Mouse (Mus musculus) forebrain, embryonic 15.5 days (tissue): ENCODE measurements around the gene Trmt11. TPM values are rescaled to one million over a fixed set of nuclear protein-coding genes. Genes with fewer than 3 reads are reported as not detected.
A peak's percentile ranks its signal among the peaks of the same experiment; 100 is the strongest.
"Not testable (repeated sequence)": the region's sequence is repeated elsewhere in the genome, so short reads cannot be mapped to it uniquely, and the experiment has no call there.

Source experiments
- ATAC-seq: fragments of 200-750 bp; cut with Nextera tagmentation; replicated peaks from 2 replicates; pipeline ENCODE4 v1.8.0; 2017; ENCODE audit warnings: mild to moderate bottlenecking, moderate TSS enrichment, moderate library complexity
- H3K27ac ChIP-seq: fragments of 300-500 bp; sonication (generic); replicated peaks from 2 replicates; pipeline ENCODE4 v1.5.1; 2015; ENCODE audit warnings: mild to moderate bottlenecking, inconsistent platforms
- H3K27me3 ChIP-seq: fragments of 300-500 bp; sonication (generic); 2 replicates; pipeline ENCODE4 v1.6.1; 2015; ENCODE audit warnings: inconsistent platforms
- H3K36me3 ChIP-seq: fragments of 300-500 bp; sonication (generic); 2 replicates; pipeline ENCODE4 v1.6.1; 2015; ENCODE audit warnings: mild to moderate bottlenecking, inconsistent platforms
- H3K4me1 ChIP-seq: fragments of 300-500 bp; sonication (generic); 2 replicates; pipeline ENCODE4 v1.6.1; 2015; ENCODE audit warnings: inconsistent platforms
- H3K4me2 ChIP-seq: fragments of 300-500 bp; sonication (generic); replicated peaks from 2 replicates; pipeline ENCODE4 v1.6.1; 2015; ENCODE audit warnings: mild to moderate bottlenecking, inconsistent platforms
- H3K4me3 ChIP-seq: fragments of 300-500 bp; sonication (generic); 2 replicates; pipeline ENCODE4 v1.5.1; 2015; ENCODE audit warnings: mild to moderate bottlenecking, inconsistent platforms
- H3K9ac ChIP-seq: fragments of 300-500 bp; sonication (generic); replicated peaks from 2 replicates; pipeline ENCODE4 v1.6.1; 2015; ENCODE audit warnings: mild to moderate bottlenecking, inconsistent platforms
- H3K9me3 ChIP-seq: fragments of 300-500 bp; sonication (generic); 2 replicates; pipeline ENCODE4 v1.6.1; 2016; ENCODE audit warnings: inconsistent platforms
- WGBS: fragments of 180-500 bp; shearing (Covaris S2); methylation state at CpG from one replicate; pipeline ENCODE4 v1.1.7; 2015; ENCODE audit warnings: mixed read lengths; 5-methylcytosine and 5-hydroxymethylcytosine counted together
- polyA plus RNA-seq: library from polyadenylated mRNA; unstranded; fragments of >200 nt; fragmentation: Nextera tagmentation; extraction: Ambion mirVana; gene quantifications from 2 replicates; pipeline ENCODE4 v1.2.1, GENCODE M21; 2015

The Trmt11 gene
- 24.1 and 24.8 TPM in 2 replicates for polyA plus RNA-seq

DNA sequence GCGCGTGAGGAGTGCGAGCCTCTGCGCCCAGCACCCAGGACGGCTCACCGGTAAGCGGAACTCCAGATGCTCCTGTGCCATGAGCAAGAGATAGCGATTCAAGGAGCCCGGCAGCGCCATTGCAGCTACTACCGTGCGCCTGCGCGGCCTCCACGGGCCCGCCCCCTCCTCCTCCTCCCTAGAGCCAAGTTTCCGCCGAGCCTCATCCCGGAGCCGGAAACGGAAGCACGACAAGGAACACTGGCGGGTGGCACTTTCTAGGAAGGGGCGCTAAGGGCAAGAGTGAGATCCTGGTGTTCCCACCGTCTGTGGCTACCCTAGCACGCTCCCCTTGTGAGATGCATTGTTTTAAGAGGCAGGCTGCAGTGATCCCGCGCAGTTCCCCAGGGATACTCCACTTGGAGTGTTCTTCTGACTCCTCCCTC, at the start of gene Trmt11:
Gene Trmt11 (minus strand): TSS at position 208 of the 425 bp plus-strand sequence.
- H3K9me3 ChIP-seq = no peaks in the 10 kb centered on the region
- peak within 1 kb of the TSS; percentile 54 for H3K4me2 ChIP-seq
- H3K4me1 ChIP-seq = peaks cover 17% of the 10 kb centered on the region
- H3K4me3 ChIP-seq = peak within 1 kb of the TSS; percentile 82
- H3K36me3 ChIP-seq = peaks cover 13% of the 10 kb centered on the region
- peak within 1 kb of the TSS; percentile 87 for H3K9ac ChIP-seq
- H3K27me3 ChIP-seq = no peaks in the 10 kb centered on the region
- under 1% methylated on average over 27 of the region's 28 CpGs for WGBS
- ATAC-seq = peak; percentile 98
- H3K27ac ChIP-seq = peak within 1 kb of the TSS; percentile 81

- H3K4me1 ChIP-seq = no peaks in the 10 kb centered on the region
- H3K27me3 ChIP-seq = no peaks in the 10 kb centered on the region
- no peak overlapping the region for H3K4me2 ChIP-seq
- no peak overlapping the region for H3K27ac ChIP-seq
- H3K36me3 ChIP-seq = peaks cover 16% of the 10 kb centered on the region; the same call in 1 of the 2 replicates
- H3K9ac ChIP-seq = no peak overlapping the region
- H3K9me3 ChIP-seq = no peaks in the 10 kb centered on the region
- no peak for ATAC-seq
- no peak overlapping the region for H3K4me3 ChIP-seq
- 70% methylated on average over 2 of the region's 2 CpGs for WGBS
These were observed 47.1 kb upstream of the Trmt11 start for GRCm38 (mm10) chr10:30647681-30648080.

GRCm38 (mm10) chr10:30638216-30638615, 37.7 kb upstream of the Trmt11 start:
- ATAC-seq = no peak
- WGBS = 84% methylated on average over 3 of the region's 3 CpGs

DNA sequence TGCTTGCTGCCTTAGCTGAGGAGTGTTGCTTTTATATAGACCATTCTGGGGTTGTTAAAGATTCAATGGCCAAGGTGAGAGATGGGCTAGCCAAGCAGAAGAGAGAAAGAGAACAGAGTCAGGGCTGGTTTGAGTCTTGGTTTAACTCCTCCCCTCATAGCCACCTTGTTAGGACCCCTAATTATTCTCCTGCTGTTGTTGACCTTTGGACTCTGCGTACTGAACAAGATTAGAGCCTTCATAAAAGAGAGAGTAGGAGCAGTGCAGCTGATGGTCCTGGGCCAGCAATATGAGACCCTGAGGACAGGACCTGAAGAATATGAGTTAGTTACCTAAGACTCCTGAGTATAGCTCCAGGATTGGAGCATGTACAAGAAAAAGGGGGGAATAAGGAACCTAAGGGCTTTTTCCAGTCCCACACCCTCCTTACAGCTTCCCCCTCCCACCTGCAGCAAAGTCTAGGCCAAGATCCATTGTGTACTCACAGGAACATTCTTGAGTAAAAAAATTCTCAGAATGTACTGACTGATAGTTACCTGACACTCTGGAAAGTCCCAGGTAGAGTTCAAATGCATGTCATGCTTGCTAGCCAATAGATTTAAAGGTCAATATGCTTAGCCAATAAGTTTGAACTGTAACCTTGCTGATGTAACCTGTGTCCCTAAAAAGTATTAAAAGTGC, 36.1 kb upstream of the Trmt11 start:
- H3K27me3 ChIP-seq, H3K27ac ChIP-seq, H3K9me3 ChIP-seq, H3K9ac ChIP-seq, H3K36me3 ChIP-seq, ATAC-seq, H3K4me1 ChIP-seq, H3K4me3 ChIP-seq, H3K4me2 ChIP-seq: not testable (repeated sequence)
- 71% methylated on average over 1 of the region's 1 CpGs for WGBS

More at GRCm38 (mm10) chr10:30638216-30638615, 37.7 kb upstream of the Trmt11 start:
- H3K4me2 ChIP-seq = no peak overlapping the region
- no peak overlapping the region for H3K9ac ChIP-seq
- H3K4me3 ChIP-seq = no peak overlapping the region
- no peak overlapping the region for H3K27ac ChIP-seq
- H3K27me3 ChIP-seq = no peaks in the 10 kb centered on the region
- H3K36me3 ChIP-seq = no peaks in the 10 kb centered on the region
- H3K4me1 ChIP-seq = no peaks in the 10 kb centered on the region
- H3K9me3 ChIP-seq = no peaks in the 10 kb centered on the region

- 100% methylated on average over 1 of the region's 1 CpGs for WGBS
- H3K9me3 ChIP-seq = no peaks in the 10 kb centered on the region
- no peak overlapping the region for H3K27ac ChIP-seq
- no peak for ATAC-seq
- H3K4me3 ChIP-seq = no peak overlapping the region
- no peak overlapping the region for H3K4me2 ChIP-seq
- H3K27me3 ChIP-seq = no peaks in the 10 kb centered on the region
- H3K4me1 ChIP-seq = no peaks in the 10 kb centered on the region
- H3K36me3 ChIP-seq = no peaks in the 10 kb centered on the region
- no peak overlapping the region for H3K9ac ChIP-seq
These were observed 32.2 kb upstream of the Trmt11 start for GRCm38 (mm10) chr10:30632718-30633117.

DNA sequence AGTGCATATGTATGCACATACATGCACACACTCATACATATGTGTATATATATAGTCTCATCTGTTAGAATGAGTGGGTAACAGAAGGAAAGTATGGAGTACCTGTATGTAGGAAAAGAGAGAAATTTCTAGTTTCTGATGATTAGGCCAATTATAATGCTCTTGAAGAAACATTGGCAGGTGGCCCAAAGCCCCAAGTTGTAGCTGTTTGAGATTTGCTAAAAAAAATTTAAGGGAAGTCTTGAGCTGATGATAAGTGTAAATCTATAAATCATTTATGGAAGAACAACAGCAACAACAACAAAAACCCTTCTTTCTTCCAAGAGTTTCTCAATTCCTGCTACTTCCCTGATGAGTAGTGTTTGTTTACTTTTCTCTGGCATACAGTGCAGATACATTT, 29.4 kb upstream of the Trmt11 start:
- no peaks in the 10 kb centered on the region for H3K36me3 ChIP-seq
- no peaks in the 10 kb centered on the region for H3K4me1 ChIP-seq
- H3K27me3 ChIP-seq = no peaks in the 10 kb centered on the region
- H3K4me2 ChIP-seq = no peak overlapping the region
- no peak overlapping the region for H3K9ac ChIP-seq
- no peak for ATAC-seq
- H3K27ac ChIP-seq = no peak overlapping the region
- no peaks in the 10 kb centered on the region for H3K9me3 ChIP-seq
- no peak overlapping the region for H3K4me3 ChIP-seq

DNA sequence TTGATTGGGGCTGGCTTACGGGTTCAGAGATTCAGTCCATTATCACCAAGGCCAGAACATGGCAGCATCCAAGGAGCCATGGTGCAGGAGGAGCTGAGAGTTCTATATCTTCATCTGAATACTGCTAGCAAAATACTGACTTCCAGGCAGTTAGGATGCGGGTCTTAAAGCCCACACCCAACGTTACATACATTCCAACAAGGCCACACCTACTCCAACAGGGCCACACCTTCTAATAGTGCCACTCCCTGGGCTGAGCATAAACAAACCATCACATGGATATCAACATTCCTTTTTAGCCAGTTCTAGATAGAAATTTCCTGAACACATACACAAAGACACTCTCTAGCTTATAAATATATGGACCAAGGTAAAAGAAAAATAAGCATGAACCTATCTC, 29.0 kb upstream of the Trmt11 start, which contains the start of gene Hint3:
Gene Hint3 (minus strand): TSS at position 120 of the 400 bp plus-strand sequence.
- no peak within 1 kb of the TSS for H3K27ac ChIP-seq
- H3K4me2 ChIP-seq = no peak within 1 kb of the TSS
- ATAC-seq = no peak
- 0 out of 2 replicates have a peak, but pooled peaks cover 2% of the 10 kb centered on the region for H3K4me1 ChIP-seq
- H3K9ac ChIP-seq = no peak within 1 kb of the TSS
- no peaks in the 10 kb centered on the region for H3K27me3 ChIP-seq
- WGBS = 85% methylated on average over 3 of the region's 3 CpGs
- no peak within 1 kb of the TSS for H3K4me3 ChIP-seq
- H3K9me3 ChIP-seq = no peaks in the 10 kb centered on the region
- no peaks in the 10 kb centered on the region for H3K36me3 ChIP-seq

- not testable (repeated sequence) for ATAC-seq, H3K27me3 ChIP-seq, H3K9me3 ChIP-seq, H3K36me3 ChIP-seq, H3K9ac ChIP-seq, H3K4me1 ChIP-seq, H3K4me3 ChIP-seq, H3K27ac ChIP-seq, H3K4me2 ChIP-seq
- WGBS = 93% methylated on average over 11 of the region's 11 CpGs
These were observed 27.9 kb upstream of the Trmt11 start for GRCm38 (mm10) chr10:30628444-30628843.

DNA sequence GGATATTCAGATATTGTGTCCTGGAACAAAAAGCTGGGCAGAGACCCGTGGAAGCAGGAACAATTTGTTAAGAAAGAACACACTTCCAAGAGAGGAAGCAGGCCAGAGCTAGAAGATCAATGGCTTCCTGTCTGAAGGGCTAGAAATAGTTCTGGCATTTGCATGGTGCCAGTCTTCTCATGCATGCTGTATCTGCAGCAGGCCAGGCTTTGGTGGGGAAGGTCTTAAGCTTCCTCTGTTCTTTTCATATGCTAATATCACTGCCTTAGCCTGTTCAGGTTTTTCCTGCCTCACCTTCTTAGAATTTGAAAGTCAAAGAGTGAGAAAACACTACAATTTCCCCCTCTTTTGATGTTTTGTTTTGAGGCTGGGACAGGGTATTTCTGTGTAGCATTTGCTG, 27.0 kb upstream of the Trmt11 start:
- Histone ChIP-seq H3K4me3 (no peak overlapping the region), H3K27ac (no peak overlapping the region), H3K9ac (no peak overlapping the region), H3K27me3 (no peaks in the 10 kb centered on the region), H3K9me3 (no peaks in the 10 kb centered on the region), H3K4me1 (peaks cover 10% of the 10 kb centered on the region), H3K4me2 (no peak overlapping the region), H3K36me3 (no peaks in the 10 kb centered on the region)
- WGBS = 22% methylated on average over 1 of the region's 1 CpGs
- no peak for ATAC-seq

DNA sequence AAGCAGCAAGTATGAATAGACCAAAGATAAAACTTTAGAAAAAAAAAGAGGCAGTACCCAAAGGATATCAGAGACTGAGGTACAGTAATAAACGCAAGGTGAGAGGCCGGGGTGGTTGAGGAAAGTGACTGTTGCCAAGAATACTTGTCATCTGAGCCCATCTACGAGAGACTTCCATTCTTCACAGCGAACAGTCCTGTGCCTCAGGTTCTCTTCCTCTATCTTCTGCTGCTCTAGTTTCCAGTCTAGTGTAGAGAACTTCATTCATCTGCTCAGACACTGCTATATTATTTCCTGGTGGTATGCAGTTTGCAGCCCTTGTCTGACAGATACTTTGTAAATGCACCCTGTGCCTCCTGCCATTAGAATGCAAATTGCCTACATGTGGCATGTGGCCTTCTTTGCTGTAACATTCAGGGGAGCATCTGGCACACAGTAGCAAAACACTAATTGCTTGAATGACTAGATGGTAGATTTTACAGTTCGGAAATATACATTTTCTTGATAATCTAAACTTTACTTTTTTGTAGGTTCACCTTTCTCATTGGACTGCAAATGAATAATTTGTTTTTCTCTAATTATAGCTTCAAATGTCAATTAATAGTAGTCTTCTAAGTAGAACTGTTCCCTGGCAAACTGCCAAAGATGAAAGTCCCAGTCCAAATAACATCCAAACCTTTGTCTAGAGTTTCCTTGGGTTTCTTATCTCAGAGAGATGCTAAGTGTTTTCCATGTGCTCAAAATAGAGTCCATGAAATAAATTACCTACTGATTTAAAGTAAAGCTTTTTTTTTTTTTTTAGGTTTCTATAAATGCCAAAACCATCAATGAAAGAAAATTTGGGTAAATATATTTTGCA, 23.8 kb upstream of the Trmt11 start:
- peak overlapping the region; percentile 34 for H3K27ac ChIP-seq
- no peaks in the 10 kb centered on the region for H3K36me3 ChIP-seq
- peak; percentile 86 for ATAC-seq
- no peak overlapping the region for H3K4me2 ChIP-seq
- WGBS = 39% methylated on average over 5 of the region's 5 CpGs
- peaks cover 10% of the 10 kb centered on the region for H3K4me1 ChIP-seq
- H3K9ac ChIP-seq = no peak overlapping the region
- no peaks in the 10 kb centered on the region for H3K9me3 ChIP-seq
- H3K4me3 ChIP-seq = no peak overlapping the region
- H3K27me3 ChIP-seq = no peaks in the 10 kb centered on the region

- no peaks in the 10 kb centered on the region for H3K27me3 ChIP-seq
- H3K4me2 ChIP-seq = no peak overlapping the region
- ATAC-seq = no peak
- H3K36me3 ChIP-seq = no peaks in the 10 kb centered on the region
- peaks cover 10% of the 10 kb centered on the region for H3K4me1 ChIP-seq
- H3K9me3 ChIP-seq = no peaks in the 10 kb centered on the region
- no peak overlapping the region for H3K27ac ChIP-seq
- H3K9ac ChIP-seq = no peak overlapping the region
- no peak overlapping the region for H3K4me3 ChIP-seq
These were observed 22.4 kb upstream of the Trmt11 start for GRCm38 (mm10) chr10:30622928-30623327.

- H3K4me1 ChIP-seq = peaks cover 6% of the 10 kb centered on the region
- 37% methylated on average over 3 of the region's 3 CpGs for WGBS
- peak overlapping the region; percentile 94 for H3K27ac ChIP-seq
- H3K9me3 ChIP-seq = no peaks in the 10 kb centered on the region
- peak overlapping the region; percentile 73 for H3K4me3 ChIP-seq
- no peak for ATAC-seq
- H3K36me3 ChIP-seq = no peaks in the 10 kb centered on the region
- H3K27me3 ChIP-seq = no peaks in the 10 kb centered on the region
- H3K9ac ChIP-seq = peak overlapping the region; percentile 75
- H3K4me2 ChIP-seq = peak overlapping the region; percentile 66
These were observed 18.3 kb upstream of the Trmt11 start for GRCm38 (mm10) chr10:30618918-30619210.
